Mouse (Mus musculus) liver, adult 2 months (tissue): ENCODE measurements around the gene Prelid3b. TPM values are rescaled to one million over a fixed set of nuclear protein-coding genes. Genes with fewer than 3 reads are reported as not detected.

Experiments used
- DNase-seq: peaks from one replicate; pipeline ENCODE4 v3.0.0-alpha.2; 2011; ENCODE audit warnings: low read depth, low spot score; ENCODE audit errors: extremely low read depth
- H3K27ac ChIP-seq: fragments of 200-500 bp; replicated peaks from 2 replicates; pipeline ENCODE4 v1.5.1; 2012; ENCODE audit warnings: low read depth, mild to moderate bottlenecking, control low read depth, inconsistent platforms, low read length; ENCODE audit not compliant: insufficient read depth
- H3K27me3 ChIP-seq: fragments of 200-500 bp; 2 replicates; pipeline ENCODE4 v1.6.1; 2012; ENCODE audit warnings: mild to moderate bottlenecking, moderate library complexity, low read length, inconsistent platforms; ENCODE audit not compliant: control insufficient read depth, insufficient read depth
- H3K36me3 ChIP-seq: fragments of 200-500 bp; 2 replicates; pipeline ENCODE4 v1.6.1; 2012; ENCODE audit warnings: low read length, inconsistent platforms; ENCODE audit not compliant: control insufficient read depth, insufficient read depth
- H3K4me1 ChIP-seq: fragments of 200-500 bp; 2 replicates; pipeline ENCODE4 v1.6.1; 2011; ENCODE audit warnings: low read length; ENCODE audit not compliant: control insufficient read depth, insufficient read depth
- H3K4me3 ChIP-seq: fragments of 200-500 bp; 2 replicates; pipeline ENCODE4 v1.5.1; 2011; ENCODE audit warnings: low read depth, mild to moderate bottlenecking, control low read depth, low read length, moderate library complexity; ENCODE audit not compliant: insufficient read depth
- H3K79me2 ChIP-seq: fragments of 200-500 bp; 2 replicates; pipeline ENCODE4 v1.6.1; 2012; ENCODE audit warnings: inconsistent platforms, mild to moderate bottlenecking, low read length, moderate library complexity; ENCODE audit not compliant: control insufficient read depth, insufficient read depth
- H3K9ac ChIP-seq: fragments of 200-500 bp; 2 replicates; pipeline ENCODE4 v1.6.1; 2012; ENCODE audit warnings: low read depth, mild to moderate bottlenecking, control low read depth, inconsistent platforms, low read length
- CTCF ChIP-seq: fragments of 200-500 bp; IDR thresholded peaks from 2 replicates; pipeline ENCODE4 v1.5.1; 2011; ENCODE audit warnings: low read depth, low read length, control low read depth
- POLR2A ChIP-seq: fragments of 200-500 bp; IDR thresholded peaks from 2 replicates; pipeline ENCODE4 v1.6.1; 2011; ENCODE audit warnings: low read length, control low read depth; ENCODE audit not compliant: insufficient read depth; ENCODE audit errors: extremely low read depth
- WGBS: fragments of 180-500 bp; shearing (Covaris S2); methylation state at CpG from one replicate; pipeline ENCODE4 v1.1.7; 2018; 5-methylcytosine and 5-hydroxymethylcytosine counted together
- polyA plus RNA-seq: library from polyadenylated mRNA; depleted of rRNA; stranded (reverse); fragments of >200 nt; gene quantifications from 2 replicates; pipeline ENCODE4 v1.2.3, GENCODE M21; 2012
- total RNA-seq: library from RNA; depleted of rRNA; stranded (reverse); fragments of >200 nt; gene quantifications from 2 replicates; pipeline ENCODE4 v1.2.3, GENCODE M21; 2014

The Prelid3b gene
- total and polyA plus RNA-seq, 2 experiments: 24.5 to 38.6 TPM

GRCm38 (mm10) chr2:174443046-174443445 is 29.8 kb downstream of the Prelid3b start:
- H3K36me3 ChIP-seq: no peaks in the 10 kb centered on the region
- no peak for TF ChIP-seq POLR2A
- TF ChIP-seq CTCF: no peak
- DNase-seq: no peak
- no peak overlapping the region for H3K4me3 ChIP-seq
- peaks cover 1% of the 10 kb centered on the region for H3K4me1 ChIP-seq
- H3K79me2 ChIP-seq: peaks cover 4% of the 10 kb centered on the region
- H3K27me3 ChIP-seq: no peaks in the 10 kb centered on the region
- WGBS: 75% methylated on average over 2 of the region's 2 CpGs
- no peak overlapping the region for H3K9ac ChIP-seq
- H3K27ac ChIP-seq: no peak overlapping the region

DNA sequence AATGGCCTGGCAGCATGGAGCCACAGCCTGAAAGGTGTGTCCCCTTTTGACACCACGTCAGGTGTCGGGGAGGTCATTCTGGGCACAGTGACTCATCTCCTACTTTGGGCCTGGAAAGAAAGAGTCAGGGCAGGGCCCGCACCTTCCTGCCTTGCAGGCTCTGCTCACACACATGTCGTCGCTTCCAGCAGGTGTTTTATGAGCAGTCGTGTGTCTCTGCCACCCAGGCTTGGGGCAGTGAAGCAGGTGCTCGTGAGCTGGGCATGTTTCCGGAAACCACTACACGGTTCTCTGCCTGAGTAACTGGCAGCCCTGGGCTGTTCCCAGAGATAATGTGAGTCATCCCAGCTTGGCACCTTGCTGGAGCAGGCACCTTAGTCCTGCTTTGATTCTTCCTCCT is 30.4 kb downstream of the Prelid3b start:
- WGBS: 93% methylated on average over 9 of the region's 9 CpGs
- no peak overlapping the region for H3K27ac ChIP-seq
- no peaks in the 10 kb centered on the region for H3K27me3 ChIP-seq
- peaks cover 6% of the 10 kb centered on the region for H3K79me2 ChIP-seq
- TF ChIP-seq POLR2A: no peak
- H3K9ac ChIP-seq: no peak overlapping the region
- peaks cover 7% of the 10 kb centered on the region for H3K4me1 ChIP-seq
- no peak for DNase-seq
- H3K36me3 ChIP-seq: no peaks in the 10 kb centered on the region
- no peak overlapping the region for H3K4me3 ChIP-seq

DNA sequence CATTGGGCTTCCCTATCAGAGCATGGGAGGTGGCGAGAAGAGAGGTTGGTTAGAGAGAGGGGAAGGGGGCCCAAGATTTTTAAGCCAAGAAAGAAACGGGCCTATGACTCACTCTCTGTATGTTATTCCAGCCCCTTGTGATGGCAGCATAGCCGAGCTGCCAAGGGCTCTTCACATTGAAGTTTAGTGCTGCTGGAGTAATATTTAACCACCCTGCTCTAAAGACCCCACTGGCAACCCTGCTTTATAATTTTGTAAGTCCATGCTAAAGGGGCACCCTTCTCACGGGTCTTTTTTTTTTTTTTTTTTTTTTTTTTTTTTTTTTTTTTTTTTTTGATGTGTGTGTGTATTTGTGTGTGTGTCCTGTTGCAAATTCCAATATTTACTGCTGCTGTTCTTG is 31.0 kb downstream of the Prelid3b start:
- no peak overlapping the region for H3K9ac ChIP-seq
- WGBS: 83% methylated on average over 4 of the region's 4 CpGs
- no peak for DNase-seq
- no peak overlapping the region for H3K4me3 ChIP-seq
- H3K27me3 ChIP-seq: no peaks in the 10 kb centered on the region
- peaks cover 11% of the 10 kb centered on the region for H3K4me1 ChIP-seq
- TF ChIP-seq POLR2A (no peak), CTCF (no peak)
- H3K36me3 ChIP-seq: no peaks in the 10 kb centered on the region
- H3K27ac ChIP-seq: no peak overlapping the region
- peaks cover 8% of the 10 kb centered on the region for H3K79me2 ChIP-seq

GRCm38 (mm10) chr2:174439961-174440360 is 32.9 kb downstream of the Prelid3b start:
- H3K27ac ChIP-seq: no peak overlapping the region
- H3K79me2 ChIP-seq: peaks cover 15% of the 10 kb centered on the region
- DNase-seq: no peak
- no peaks in the 10 kb centered on the region for H3K27me3 ChIP-seq
- H3K9ac ChIP-seq: no peak overlapping the region
- peaks cover 11% of the 10 kb centered on the region for H3K4me1 ChIP-seq
- H3K4me3 ChIP-seq: no peak overlapping the region
- H3K36me3 ChIP-seq: no peaks in the 10 kb centered on the region
- TF ChIP-seq CTCF (no peak), POLR2A (no peak)
- WGBS: 76% methylated on average over 9 of the region's 9 CpGs

DNA sequence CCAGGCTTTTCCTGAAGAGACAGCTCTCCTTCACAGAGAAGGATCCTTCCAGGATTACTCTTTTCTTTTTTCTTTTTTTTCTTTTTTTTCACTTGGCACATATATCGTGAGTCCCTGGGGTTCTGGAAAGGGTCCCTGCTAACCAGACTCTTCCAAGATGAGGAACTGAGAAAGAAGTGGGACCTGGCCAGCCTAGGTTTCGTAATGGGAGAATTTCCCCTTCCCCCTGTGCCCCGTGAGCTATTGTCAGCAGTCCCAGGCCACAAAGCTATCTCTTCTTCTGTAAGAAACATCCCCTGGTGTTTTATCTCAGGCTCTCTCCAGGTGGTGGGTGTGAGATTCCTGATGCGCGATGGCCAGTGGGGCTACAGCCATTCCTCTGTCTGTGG is 33.4 kb downstream of the Prelid3b start:
- Histone ChIP-seq H3K27ac (no peak overlapping the region), H3K9ac (no peak overlapping the region), H3K27me3 (no peaks in the 10 kb centered on the region), H3K4me1 (peaks cover 11% of the 10 kb centered on the region), H3K36me3 (no peaks in the 10 kb centered on the region), H3K79me2 (peaks cover 15% of the 10 kb centered on the region), H3K4me3 (no peak overlapping the region)
- TF ChIP-seq POLR2A (no peak), CTCF (no peak)
- WGBS: 71% methylated on average over 5 of the region's 5 CpGs
- DNase-seq: no peak

DNA sequence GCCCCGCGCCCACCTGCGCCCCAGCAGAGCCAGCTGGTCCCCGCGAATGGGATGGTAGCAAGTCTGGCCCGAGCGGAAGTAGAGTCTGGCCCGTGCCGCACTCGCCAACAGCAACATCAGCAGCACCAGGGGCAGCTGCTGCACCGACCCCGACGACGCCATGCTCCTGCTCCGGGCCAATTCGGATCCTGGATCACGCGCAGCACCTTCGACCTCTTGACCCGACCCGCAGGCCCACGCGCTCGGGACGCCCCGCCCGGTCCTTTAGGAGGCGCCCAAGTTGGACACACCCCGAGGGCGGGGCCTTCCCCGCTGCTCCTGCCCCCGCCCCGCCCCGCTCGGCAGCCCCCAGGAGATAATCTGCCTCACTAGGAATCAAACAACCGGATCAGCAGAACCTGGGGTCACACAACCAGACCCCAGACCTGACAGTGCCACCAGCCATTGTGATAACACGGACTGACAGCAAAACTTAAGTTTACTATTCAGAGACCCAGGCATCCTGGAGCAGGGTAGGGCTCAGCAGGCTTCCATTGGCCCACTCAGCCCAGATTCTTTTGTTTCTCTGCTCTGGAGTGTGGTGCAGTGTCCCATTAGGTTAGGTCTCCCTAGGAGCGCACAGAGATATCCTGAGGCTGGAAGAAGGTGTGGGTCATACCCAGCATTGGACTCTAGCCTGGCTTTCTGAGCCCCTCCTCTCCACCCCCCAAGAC is 34.0 kb downstream of the Prelid3b start, which contains the start of gene Ctsz:
TSS of gene Ctsz (minus strand) at position 303 of the 713 bp plus-strand sequence.
- WGBS: 2% methylated on average over 38 of the region's 38 CpGs
- no peaks in the 10 kb centered on the region for H3K27me3 ChIP-seq
- H3K4me1 ChIP-seq: peaks cover 11% of the 10 kb centered on the region

More for the DNA sequence above, 34.0 kb downstream of the Prelid3b start, which contains the start of gene Ctsz:
- H3K4me3 ChIP-seq: peak within 1 kb of the TSS; percentile 68
- H3K79me2 ChIP-seq: peaks cover 15% of the 10 kb centered on the region
- no peaks in the 10 kb centered on the region for H3K36me3 ChIP-seq
- peak within 1 kb of the TSS; percentile 81 for H3K9ac ChIP-seq
- TF ChIP-seq POLR2A: peak; percentile 72
- TF ChIP-seq CTCF: no peak
- DNase-seq: peak; percentile 66
- H3K27ac ChIP-seq: peak within 1 kb of the TSS; percentile 76
